Mouse (Mus musculus): ENCODE data around the gene BC003965.
"Not testable (repeated sequence)": the region's sequence is repeated elsewhere in the genome, so short reads cannot be mapped to it uniquely, and the experiment has no call there.

BC003965 gene

GRCm38 (mm10) chr17:25219492-25220295 lies 35.3 kb downstream of the BC003965 start:
- ATAC-seq (ENCODE audit: low TSS enrichment): no peak

DNA sequence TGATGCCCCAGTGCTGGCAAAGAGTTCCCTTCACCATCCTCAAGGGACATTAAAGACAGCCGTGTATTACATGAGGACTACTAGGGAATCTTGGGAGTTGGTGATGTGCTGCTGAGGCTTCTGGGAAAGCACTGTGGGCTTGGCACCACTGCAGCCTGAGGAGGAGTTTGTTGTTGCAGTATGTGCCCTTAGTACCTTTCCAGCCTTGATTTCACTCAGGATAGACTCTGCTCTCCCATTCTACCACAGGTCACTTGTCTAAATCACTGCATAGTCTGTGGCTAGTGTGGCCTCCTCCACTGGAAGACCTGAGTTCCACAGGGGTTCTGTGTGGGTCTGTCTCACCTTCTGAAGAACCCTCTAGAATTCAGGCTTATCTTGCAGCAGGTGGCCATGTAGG lies 36.4 kb downstream of the BC003965 start:
- no peak for ATAC-seq (ENCODE audit: low TSS enrichment)

GRCm38 (mm10) chr17:25221821-25222503 lies 37.6 kb downstream of the BC003965 start:
- no peak for ATAC-seq (ENCODE audit: low TSS enrichment)

- ATAC-seq (ENCODE audit: low TSS enrichment): peak; percentile 83
These were observed 38.2 kb downstream of the BC003965 start for GRCm38 (mm10) chr17:25222504-25222940.

- ATAC-seq (ENCODE audit: low TSS enrichment): peak; percentile 36; the same call in 1 of the 2 replicates
These were observed 38.7 kb downstream of the BC003965 start for GRCm38 (mm10) chr17:25222951-25223601.

DNA sequence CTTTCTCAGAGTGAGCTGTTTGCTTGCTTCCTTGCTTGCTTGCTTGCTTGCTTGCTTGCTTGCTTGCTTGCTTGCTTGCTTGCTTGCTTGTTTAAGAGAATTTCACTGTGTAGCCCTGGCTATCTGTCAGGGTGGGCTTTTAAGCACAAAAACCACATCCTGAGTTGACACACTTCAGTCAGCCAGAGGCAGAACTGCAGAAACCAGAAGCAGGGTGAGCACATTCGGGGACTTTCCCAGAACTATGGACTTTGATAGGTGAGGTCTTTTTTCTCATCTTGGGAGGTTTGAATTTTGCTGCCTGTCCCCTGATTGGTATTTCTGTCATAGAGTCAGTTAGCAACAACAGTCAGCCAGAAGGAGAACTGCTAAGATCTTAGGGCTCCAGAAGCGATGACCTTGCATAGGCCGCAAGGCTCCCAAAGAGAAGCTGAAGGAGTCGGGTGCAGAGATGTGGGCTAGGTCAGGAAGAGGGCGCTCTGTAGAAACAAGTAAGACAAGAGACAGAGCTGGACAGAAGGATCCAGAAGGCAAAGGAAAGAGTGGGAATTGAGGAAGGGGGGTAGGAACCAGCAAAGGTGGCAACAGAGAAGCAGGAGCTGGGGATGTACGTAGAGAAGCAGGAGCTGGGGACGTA lies 40.4 kb downstream of the BC003965 start:
- ATAC-seq (ENCODE audit: low TSS enrichment): no peak

- no peak for ATAC-seq (ENCODE audit: low TSS enrichment)
These were observed 41.3 kb downstream of the BC003965 start for GRCm38 (mm10) chr17:25225659-25226058.

- ATAC-seq (ENCODE audit: low TSS enrichment): no peak
These were observed 43.6 kb downstream of the BC003965 start for GRCm38 (mm10) chr17:25227991-25228390.

- ATAC-seq (ENCODE audit: low TSS enrichment): not testable (repeated sequence)
These were observed 45.8 kb downstream of the BC003965 start for GRCm38 (mm10) chr17:25230014-25230655.

GRCm38 (mm10) chr17:25230700-25231099 lies 46.3 kb downstream of the BC003965 start:
- no peak for ATAC-seq (ENCODE audit: low TSS enrichment)

GRCm38 (mm10) chr17:25231621-25232020 lies 47.3 kb downstream of the BC003965 start:
- not testable (repeated sequence) for ATAC-seq (ENCODE audit: low TSS enrichment)

GRCm38 (mm10) chr17:25235635-25236034 lies 51.3 kb downstream of the BC003965 start:
- ATAC-seq (ENCODE audit: low TSS enrichment): no peak
